9 mouse cellular contexts compared by ENCODE assay signal in genomic region chr10:3835616-3836015, GRCm38 (mm10).
DNase-seq lines count a peak whose midpoint lies in the region; ATAC-seq and TF ChIP-seq lines count a peak whose summit lies in the region.
"Had no signal": no experiment of that assay in that cellular context is flagged by ENCODE, and none has a peak within 500 bp of the region (broad histone marks: within the 10 kb centered on the region; RNA-seq: fewer than 3 reads in every experiment).

No protein-coding gene starts in this region.

- H3K27ac ChIP-seq in heart, embryonic 12.5 days (ENCODE audit: poor library complexity, severe bottlenecking), result no peak overlapping the region
- H3K27ac ChIP-seq in gastrocnemius, adult 2 months, result peak overlapping the region; percentile 75

- H3K9me3 ChIP-seq in heart, embryonic 12.5 days (replicated peaks), result no peaks in the 10 kb centered on the region

- TF ChIP-seq CTCF in gastrocnemius, adult 2 months (IDR thresholded peaks at IDR 0.05), result no peak

- peak; percentile 77 to 83 for DNase-seq in heart, adult 18-20 months
- peak; percentile 16 for DNase-seq in NIH3T3 (ENCODE audit: low read depth)
- DNase-seq in gastrocnemius, adult 2 months, result peak; percentile 81
- DNase-seq in heart, postnatal 25 days (ENCODE audit: low spot score), result peak; percentile 34
- DNase-seq in B cell, adult 2 months, result no peak
- DNase-seq in left cerebral cortex, postnatal 14 days (ENCODE audit: low spot score in 2 of 2), result no peak
- no peak for DNase-seq in cerebellum, adult 9-10 months
- DNase-seq: retina, postnatal 1 day had no signal

- ATAC-seq in heart, embryonic 12.5 days (ENCODE audit: insufficient number of reproducible peaks, low FRiP score), result no peak

- no peak overlapping the region for H3K9ac ChIP-seq in heart, embryonic 12.5 days

- no peak overlapping the region for H3K4me2 ChIP-seq in heart, embryonic 12.5 days

- no peaks in the 10 kb centered on the region for H3K36me3 ChIP-seq in heart, embryonic 12.5 days

- no peak overlapping the region for H3K4me3 ChIP-seq in heart, embryonic 12.5 days
- peak overlapping the region; percentile 44 for H3K4me3 ChIP-seq in gastrocnemius, adult 2 months

- 49% methylated on average over 10 of the region's 10 CpGs for WGBS in heart, embryonic 12.5 days

- H3K27me3 ChIP-seq in heart, embryonic 12.5 days (replicated peaks), result no peaks in the 10 kb centered on the region

- peaks cover 9% of the 10 kb centered on the region; the same call in 1 of the 2 replicates for H3K4me1 ChIP-seq in heart, embryonic 12.5 days (replicated peaks)

- intact Hi-C loops in gastrocnemius, adult 2 months (cut with DNase I), result no loop called here
- intact Hi-C loops in heart, postnatal 25 days (cut with DNase I), result loop anchor here (2.0 to 10.0 kb wide), 2 partner anchors 107 to 201 kb away; no protein-coding TSS in a partner anchor
- intact Hi-C loops in left cerebral cortex, postnatal 14 days (cut with DNase I), result no loop called here

Comparison
In these comparisons a context has a peak if more than half of its experiments do, and no peak if none do; other contexts are left out.
1. DNase-seq: peak in heart, adult 18-20 months (2 of 2), NIH3T3 (single experiment), gastrocnemius, adult 2 months (single experiment) and heart, postnatal 25 days (single experiment); none in B cell, adult 2 months (0 of 2), left cerebral cortex, postnatal 14 days (0 of 2) and cerebellum, adult 9-10 months (single experiment).